Mouse (Mus musculus) CD8-positive naive resting alpha-beta T cell, adult 2 months (primary cell): ENCODE data around the gene C130050O18Rik.
A peak's percentile ranks its signal among the peaks of the same experiment; 100 is the strongest.

Experiments
- DNase-seq, 2 experiments: peaks; one replicate each; pipeline ENCODE4 v3.0.0; 2022; ENCODE audit warnings: low read depth in 2 of 2, low spot score in 2 of 2

Gene C130050O18Rik

DNA sequence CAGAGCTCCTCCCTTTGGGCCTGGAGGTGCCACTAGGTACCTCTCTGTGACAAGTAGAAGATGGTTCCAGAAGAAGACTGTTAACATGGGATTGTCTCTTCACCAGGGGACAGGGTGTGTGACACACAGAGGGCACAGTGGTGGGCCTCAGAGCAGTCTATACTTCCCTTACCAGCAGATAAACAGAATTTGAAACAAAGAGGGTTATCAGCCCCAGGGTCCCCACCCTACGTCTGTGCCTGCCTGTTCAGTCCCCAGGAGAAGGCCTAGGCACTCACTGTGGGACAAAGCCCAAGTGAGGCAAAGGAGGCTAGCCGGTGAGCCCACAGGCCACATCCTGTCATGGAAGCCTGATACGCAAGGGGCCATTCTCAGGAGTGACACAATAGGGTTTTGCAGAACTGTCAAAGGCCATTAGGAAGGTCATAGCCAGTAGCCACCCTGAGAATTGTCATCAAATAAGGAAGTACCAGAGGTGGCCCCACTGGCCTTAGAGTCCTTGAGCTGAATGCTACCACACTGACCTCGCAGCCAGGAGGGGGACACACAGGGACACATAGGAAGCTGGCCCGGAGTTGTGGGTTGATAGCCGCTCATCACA, at the start of gene C130050O18Rik:
C130050O18Rik (plus strand) TSS at position 480 of the 601 bp plus-strand sequence.
- no peak for DNase-seq

DNA sequence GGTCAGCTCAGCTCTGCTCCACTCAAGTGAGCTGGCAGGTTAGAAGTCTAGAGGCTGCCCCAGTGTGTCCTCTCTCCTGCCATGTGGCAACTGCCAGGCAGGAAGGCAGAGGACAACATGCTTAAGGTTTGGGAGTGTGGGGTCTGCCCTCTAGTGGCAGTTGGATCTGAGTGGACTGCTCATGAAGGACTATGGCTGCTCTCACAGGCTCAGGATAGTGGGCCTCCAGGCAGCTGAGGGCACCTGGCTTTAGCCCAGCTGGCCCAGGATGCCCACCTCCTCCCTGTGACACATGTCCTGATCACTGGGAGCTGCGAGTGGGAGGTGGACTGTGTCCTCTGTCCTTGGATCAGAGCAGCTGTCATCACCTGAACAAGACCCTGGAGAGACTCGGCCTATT, 46.4 kb upstream of the C130050O18Rik start:
- peak in 1 of 2 experiments; percentile 33 for DNase-seq

DNA sequence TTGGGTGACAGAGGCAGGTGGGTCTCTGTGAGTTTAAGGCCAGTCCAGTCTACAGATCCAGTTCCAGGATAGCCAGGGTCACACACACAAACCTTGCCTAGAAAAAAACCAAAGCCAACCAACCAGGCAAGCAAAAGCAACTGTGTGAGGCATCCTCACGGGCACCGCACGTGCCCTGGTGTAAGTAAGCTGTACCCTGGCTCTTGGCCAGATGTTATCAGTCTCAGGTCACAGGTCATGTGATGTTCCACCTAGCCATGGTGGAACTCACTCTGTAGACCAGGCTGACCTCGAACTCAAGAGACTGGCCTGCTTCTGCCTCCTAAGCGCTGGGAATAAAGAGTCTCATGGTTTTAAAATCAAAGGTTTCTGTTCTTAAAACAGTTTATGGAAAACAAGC, 45.8 kb upstream of the C130050O18Rik start:
- DNase-seq = no peak

DNA sequence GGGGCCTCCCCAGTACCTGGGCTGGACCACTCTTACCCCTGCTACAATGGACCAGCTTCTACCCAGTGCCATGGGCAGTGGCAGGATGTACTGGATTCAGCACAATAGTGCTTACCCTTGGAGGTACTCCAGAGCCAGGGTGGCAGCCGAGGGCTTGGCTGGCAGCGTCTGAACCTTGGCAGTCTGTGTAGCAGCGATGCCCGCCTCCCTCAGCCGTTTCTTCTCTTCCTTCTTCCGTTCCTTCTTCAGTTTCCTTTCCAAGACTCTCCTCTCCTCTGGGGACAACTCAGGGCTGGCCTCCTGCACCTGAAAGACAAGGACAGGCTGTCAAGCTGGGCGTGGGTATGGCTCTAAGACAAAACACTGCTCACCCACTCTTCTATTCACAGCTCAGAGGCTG, 41.2 kb upstream of the C130050O18Rik start:
- no peak for DNase-seq

DNA sequence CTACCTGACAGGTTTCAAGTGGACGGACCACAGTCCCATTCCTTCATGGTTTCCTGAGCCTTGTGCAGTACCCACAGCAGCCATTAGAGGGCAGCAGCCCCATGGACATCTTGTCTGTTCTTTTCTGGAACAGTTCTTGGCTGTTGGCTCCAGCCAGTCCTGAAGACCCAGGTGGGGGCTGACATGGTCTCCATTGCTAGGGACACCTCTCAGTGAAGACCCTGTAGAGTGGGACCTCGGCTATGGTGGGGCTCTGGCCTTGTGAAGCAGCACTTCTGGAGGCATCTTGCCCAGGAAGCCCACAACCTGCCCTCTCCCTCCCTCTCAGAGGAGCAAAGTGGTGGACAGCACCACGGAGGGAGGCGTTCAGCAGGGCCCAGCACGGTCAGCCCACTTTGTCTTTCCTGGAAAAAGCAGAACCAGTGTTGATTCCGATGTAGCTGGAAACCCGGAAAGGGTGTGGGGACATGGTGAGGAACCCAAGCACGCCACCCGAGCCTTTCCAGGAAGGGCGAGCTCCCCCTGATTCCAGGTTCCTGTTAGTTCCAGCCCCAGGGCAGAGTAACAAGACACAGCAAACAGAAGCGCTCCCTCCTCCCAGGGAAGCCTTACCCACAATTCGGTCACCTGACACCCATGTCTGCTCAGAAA, 40.7 kb upstream of the C130050O18Rik start:
- peak; percentile 84 to 92 for DNase-seq

DNA sequence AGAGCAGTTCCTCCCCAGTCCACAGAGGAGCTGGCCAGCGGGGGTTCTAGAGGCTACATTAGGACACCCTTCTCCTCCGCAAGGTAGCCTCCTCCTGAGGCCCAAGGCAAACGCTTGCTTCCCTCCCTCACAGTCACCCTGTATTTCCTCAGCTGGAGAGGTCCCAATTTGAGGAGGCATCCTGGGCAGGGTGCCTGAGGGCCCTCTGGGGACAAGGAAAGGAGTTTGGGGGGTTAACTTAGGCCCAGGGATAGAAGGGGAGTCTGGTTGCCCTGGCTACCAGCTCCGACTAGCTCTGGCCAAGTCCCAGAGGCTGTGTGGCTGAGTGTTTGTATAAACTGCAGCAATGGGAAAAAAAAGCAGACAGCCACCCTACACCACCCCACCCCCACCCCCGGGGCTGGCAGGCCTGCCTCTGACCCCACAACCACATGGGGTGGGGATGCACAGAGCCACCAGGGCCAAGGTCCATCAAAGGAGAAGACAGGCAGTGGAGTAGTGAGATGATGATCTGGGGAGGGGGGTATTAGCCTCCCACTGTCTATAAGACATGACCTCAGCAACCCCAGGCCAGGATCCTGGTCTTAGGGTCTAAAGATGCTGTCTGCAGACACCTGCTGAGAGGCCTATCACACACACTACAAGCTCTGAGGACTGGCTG, 40.0 kb upstream of the C130050O18Rik start:
- no peak for DNase-seq

DNA sequence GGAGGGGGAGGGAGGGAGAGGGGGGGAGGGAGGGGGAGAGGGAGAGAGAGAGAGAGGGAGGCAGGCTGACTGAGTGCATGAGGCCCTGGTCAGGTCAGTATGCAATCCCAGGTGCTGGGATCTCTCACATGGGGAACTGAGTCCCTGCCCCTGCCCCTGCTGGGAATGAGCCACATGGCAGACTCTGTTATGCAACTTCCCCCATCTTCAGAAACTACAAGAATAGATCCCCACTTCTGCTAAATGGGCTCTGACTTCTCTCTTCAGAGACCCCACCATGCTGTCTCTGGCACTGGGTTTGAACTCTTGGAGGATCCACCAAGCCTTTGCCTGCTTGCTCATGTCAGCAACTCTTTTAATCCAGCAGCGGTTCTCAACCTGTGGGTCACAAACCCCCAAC, 39.3 kb upstream of the C130050O18Rik start:
- no peak for DNase-seq

DNA sequence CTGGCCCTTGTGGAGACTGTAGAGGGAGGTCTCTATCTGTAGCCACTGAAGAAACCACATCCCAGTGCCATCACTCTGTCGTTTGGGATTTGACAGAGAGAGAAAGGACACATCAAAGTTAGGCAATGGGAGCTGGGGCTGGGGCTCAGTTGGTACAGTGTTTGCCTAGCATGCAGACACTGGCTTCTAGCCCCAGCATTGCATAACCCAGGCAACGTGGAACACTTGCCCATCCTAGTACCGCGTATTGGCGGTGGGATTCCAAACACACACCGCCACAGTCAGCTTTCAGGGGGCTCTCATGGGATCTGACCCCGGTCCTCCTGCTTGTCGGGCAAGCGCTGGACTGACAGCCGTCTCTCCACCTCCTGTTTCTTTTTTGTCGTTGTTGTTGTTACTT, 38.6 kb upstream of the C130050O18Rik start:
- no peak for DNase-seq

DNA sequence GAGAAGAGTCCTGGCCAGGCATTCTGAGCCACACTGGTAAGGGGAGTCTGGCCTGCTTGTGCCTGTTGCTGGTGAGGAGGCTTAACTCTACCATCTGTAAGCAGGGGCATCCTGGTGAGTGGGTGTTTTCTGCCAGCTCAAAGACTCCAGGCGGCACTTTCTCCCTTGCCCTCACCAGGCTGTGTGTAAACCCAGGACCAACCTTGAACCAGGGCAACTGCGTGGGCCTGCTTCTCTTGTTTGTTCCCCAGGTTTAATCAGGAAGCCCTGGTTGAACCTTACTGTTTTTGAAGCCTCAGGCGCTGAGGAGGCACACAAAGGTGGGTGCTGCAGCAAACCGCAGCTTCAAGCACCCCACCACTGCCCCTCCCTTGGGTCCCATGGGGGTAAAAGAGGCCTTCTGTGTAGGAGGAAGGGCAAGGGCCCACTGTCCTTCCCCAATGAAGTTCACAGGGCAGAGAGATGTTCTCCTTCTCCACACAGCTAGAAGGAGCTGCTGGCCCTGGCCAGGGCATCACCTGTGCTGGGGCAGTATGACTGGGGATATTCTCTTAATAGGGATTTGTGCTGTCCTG, 37.1 kb upstream of the C130050O18Rik start:
- DNase-seq = peak in 1 of 2 experiments; percentile 33

DNA sequence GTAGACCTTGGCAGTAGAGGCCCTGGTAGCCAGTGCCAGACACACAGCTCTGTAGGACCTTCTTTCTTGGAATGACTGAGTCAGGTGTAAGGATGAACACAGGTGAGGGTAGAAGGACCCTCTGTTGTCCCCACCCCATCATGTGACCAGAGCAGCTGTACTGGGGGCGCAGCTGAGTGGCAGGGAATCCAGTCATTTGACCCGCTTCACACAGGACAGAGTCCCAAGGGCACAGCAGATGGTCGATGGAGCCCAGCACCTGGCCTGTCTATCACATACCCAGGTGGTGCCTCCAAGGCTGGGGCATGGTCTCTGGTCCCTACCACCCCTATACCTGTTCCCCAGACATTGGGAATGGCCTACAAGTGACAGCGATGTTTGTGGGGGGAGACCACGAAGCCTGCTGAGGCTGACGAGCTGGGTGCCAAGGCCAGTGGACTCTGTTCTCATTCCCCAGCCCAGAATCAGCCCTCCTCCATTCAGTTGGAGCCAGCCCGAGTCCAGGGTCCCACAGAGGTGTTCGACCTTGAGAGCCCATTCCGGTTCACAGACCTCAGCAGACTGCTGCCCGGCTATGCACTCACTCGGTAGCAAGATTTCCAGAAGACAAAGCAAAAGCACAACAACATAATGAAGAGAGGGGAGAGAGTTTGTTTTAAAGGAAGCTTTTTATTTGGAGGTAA, 36.3 kb upstream of the C130050O18Rik start:
- DNase-seq = no peak

DNA sequence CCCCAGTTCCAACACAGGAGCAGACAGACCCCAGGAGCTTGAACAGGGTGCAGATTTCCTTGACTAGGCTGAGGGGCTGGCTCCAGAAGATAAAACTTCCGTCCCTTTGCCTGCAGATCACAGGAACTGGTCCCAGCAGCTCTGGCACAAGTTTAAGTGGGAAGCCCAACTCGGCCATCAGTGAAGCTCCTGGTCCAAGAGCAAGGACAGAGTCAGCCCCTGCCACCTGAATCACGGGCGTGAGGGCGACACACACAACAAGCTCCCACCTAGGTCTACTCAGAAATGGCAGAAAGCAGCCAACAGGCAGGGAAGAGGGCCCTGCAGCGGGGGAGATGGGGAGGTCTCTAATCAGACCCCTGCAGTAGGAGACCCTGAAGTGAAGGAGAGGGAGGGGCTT, 34.7 kb upstream of the C130050O18Rik start:
- DNase-seq = no peak

DNA sequence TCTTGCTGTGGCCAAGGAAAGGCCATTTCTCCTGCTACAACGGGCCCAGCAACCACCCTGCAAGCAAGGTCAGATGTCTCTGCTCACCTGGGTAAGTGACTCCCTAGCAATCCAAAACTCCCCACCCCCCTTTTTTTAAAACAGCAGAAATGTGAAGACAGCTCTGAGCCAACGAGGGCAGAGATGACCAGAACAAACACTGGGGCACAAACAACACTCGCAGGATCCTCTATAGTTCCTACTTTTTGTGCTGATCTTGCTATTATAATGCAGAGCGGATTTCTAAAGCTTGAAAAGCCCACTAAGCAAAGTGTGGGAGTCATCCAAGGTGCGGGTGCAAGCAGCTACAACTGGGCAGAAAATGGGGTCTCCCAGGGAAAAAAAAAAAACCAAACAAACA, 34.0 kb upstream of the C130050O18Rik start:
- no peak for DNase-seq

DNA sequence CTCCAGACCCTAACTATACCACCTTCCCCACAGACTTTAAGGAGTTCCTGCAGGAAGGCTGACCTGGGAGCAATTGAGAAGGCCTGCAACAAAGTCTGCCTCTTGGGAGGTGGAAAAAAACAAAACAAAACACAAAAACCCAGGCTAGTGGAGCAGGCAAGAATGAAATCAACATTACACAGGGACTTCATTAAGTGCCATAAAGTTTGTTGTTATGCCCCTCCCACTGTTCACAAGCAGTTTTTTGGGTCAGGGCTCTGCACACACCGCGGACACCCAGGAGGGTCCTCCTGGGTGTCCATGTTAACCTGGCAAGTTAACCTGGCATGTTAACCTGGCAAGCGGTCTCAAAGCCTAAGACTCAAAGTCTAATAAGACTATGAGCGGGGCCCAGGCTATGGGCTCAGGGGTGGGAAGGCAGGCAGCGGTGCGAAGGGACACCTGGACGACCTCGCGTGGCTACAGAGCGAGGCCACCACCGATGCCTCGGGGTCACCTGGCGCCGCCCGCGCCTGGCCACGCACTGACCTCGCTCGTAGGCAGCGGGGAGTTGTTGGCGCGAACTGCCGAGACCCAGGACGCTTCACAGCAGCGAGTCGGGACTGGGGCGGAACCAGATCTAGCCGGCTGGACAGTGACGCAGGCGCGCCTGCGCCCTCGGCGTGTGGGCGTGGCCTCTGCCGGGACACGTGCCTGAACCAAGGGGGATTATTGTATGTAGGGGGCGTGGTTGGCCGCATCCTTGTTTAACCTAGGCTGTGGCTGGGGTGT, 33.3 kb upstream of the C130050O18Rik start:
- DNase-seq = peak; percentile 84 to 92

DNA sequence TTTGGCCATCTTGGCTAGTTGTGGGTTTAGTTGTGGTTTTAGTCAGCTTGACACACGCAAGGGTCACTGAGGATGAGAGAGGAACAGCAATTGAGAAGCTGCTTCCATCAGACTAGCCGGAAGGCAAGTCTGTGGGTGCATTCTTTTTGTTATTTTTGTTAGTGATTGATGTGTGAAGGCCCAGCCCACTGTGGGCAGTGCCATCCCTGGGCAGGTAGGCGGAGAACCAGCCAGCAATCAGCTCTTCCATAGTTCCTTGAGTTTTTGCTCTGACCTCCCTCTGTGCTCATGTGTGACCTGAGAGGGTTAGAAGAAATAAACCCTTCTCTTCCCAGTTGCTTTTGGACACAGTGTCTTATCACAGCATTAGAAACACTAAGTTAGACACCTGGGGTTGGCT, 32.0 kb upstream of the C130050O18Rik start:
- DNase-seq = no peak

DNA sequence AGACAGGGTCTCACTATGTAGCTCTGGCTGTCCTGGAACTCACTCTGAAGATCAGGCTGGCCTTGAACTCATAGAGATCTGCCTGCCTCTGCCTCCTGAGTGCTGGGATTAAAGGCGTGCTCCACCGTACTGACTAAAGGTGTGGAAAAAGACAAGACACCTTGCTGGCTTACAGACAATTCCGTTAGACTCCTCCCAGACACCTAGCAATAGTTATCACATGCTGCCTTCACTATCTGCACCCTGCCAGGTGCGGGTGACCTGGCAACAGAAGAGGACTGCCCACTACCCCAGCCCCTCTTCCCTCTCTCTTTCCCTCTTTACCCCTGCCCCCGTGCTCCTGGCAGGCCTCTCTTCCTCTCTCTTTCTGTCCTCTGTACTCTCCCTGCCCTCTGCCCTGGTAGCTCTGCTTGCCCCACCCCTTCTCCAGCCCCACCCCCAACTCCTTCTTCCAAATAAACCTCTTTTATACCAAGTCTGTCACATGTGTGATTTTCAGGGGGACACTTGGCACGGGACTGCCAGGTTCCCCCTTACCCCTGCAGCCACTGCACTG, 31.1 kb upstream of the C130050O18Rik start:
- no peak for DNase-seq

DNA sequence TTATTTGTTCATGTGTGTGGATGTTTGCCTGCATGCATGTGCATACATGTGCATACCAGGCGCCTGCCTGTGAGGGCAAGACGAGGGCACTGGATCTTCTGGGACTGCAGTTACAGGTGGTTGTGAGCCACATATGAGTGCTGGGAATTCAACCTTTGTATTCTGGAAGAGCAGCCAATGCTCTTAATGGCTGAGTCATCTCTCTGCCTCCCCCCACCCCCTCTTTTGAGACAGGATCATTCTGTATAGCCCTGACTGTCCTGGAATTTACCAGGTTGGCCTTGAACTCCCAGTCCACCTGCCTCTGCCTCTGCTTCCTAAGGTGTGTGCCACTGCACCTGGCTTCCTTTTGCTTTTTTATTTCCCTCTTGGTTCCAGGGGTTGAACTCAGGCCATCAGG, 30.2 kb upstream of the C130050O18Rik start:
- no peak for DNase-seq

DNA sequence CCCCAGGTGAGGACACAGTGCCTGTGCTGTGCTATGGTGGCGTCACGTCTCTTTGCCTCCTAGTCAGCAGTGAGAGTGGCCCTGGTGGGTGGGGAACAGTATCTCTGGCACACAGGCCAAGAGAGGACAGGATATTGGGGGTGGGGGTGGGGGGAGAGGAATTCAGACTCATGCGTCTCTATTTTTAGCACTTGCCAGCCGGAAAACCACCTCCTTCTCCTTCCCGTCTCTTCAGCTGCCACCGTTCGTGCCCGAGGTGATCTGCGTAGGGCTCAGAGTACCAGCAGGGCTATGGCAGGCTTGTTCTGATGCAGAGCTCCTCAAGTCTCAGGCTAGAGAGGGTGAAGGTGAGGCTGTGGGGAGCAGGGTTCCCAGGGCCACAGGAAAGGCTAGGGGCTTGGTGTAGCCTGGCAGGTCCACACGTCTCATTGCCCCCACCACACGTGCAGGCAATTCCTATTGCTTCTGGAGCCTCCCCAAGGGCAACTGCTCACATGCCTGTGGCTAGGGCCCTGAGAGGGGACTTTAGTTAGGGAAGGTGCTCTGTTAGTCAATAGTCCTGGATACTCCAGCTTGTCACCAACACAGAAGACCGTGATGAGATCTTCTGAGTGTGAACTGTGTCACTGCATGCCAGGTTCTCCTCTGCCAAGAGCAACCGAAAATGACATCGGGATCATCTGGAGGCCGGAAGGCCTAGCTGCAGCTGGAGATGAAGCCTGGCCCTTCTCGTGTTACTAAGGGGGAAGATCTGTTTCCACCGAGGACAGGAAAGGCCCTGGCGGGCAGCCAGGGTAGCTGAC, 27.4 kb upstream of the C130050O18Rik start, which contains the start of gene Gpr146:
Gpr146 (plus strand) TSS at position 230 of the 803 bp plus-strand sequence.
- DNase-seq = peak in 1 of 2 experiments; percentile 43

DNA sequence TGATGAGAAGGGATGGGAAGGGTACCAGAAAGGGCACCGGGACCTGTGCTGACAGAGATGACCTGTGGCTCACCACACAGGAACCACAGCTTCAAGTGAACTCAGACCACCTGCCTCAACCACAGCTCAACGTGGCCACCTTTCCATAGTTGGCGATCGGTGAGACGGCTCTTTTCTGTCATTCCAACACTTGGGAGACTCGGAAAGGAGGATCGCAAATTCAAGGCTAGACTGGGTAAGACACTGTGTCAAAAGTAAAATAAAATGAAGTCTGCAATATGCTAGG, 26.9 kb upstream of the C130050O18Rik start:
- no peak for DNase-seq

DNA sequence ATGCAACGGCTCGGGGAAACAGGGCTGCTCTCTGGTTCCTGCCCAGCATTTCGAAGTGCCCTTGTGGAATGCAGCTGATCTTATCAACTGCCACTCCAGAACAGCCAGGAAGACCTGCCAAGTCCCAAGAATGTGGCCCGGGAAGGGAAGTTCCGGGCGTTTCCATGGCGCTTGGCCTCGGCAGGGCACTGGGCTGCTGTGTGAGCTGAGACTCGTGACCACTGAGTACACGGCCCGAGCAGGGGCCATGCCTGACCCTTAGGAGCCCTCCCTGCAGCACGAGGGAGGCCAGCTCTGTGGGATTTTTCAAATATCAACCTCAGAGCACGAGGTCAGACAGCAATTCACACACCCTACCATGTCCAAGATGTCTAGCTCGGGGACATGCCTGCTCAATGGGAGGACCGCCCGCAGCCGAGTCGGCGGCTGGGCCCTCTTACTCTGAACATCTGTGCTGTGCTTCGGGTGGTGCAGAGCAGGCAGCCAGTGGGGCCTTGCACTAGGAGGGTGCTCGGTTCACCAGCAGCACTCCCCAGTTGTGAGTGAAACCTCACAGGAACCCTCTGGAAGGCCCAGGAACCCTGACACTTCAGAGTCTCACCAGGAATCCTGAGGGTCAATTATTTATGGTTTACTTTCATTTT, 26.0 kb upstream of the C130050O18Rik start:
- no peak for DNase-seq
